Mouse (Mus musculus) limb, embryonic 13.5 days (tissue): ENCODE results near the gene Asb7. TPM values are rescaled to one million over a fixed set of nuclear protein-coding genes. Genes with fewer than 3 reads are reported as not detected.

Experiments
- ATAC-seq: fragments of 200-750 bp; cut with Nextera tagmentation; 2 replicates; pipeline ENCODE4 v1.8.0; 2017; ENCODE audit warnings: low read depth, moderate number of reproducible peaks, moderate TSS enrichment; ENCODE audit not compliant: low FRiP score
- H3K27ac ChIP-seq: fragments of 300-500 bp; sonication (generic); 2 replicates; pipeline ENCODE4 v1.5.1; 2015; ENCODE audit warnings: inconsistent platforms, mild to moderate bottlenecking, moderate library complexity
- H3K27me3 ChIP-seq: fragments of 300-500 bp; sonication (generic); 2 replicates; pipeline ENCODE4 v1.6.1; 2015; ENCODE audit warnings: mild to moderate bottlenecking, inconsistent platforms
- H3K36me3 ChIP-seq: fragments of 300-500 bp; sonication (generic); 2 replicates; pipeline ENCODE4 v1.6.1; 2015; ENCODE audit warnings: inconsistent platforms, mild to moderate bottlenecking, moderate library complexity
- H3K4me1 ChIP-seq: fragments of 300-500 bp; sonication (generic); 2 replicates; pipeline ENCODE4 v1.6.1; 2015; ENCODE audit warnings: inconsistent platforms
- H3K4me2 ChIP-seq: fragments of 300-500 bp; sonication (generic); replicated peaks from 2 replicates; pipeline ENCODE4 v1.6.1; 2015; ENCODE audit warnings: inconsistent platforms, mild to moderate bottlenecking, moderate library complexity
- H3K4me3 ChIP-seq: fragments of 300-500 bp; sonication (generic); 2 replicates; pipeline ENCODE4 v1.5.1; 2015; ENCODE audit warnings: moderate library complexity, mild to moderate bottlenecking, inconsistent platforms
- H3K9ac ChIP-seq: fragments of 300-500 bp; sonication (generic); 2 replicates; pipeline ENCODE4 v1.6.1; 2015; ENCODE audit warnings: mild to moderate bottlenecking, inconsistent platforms
- H3K9me3 ChIP-seq: fragments of 300-500 bp; sonication (generic); 2 replicates; pipeline ENCODE4 v1.6.1; 2016; ENCODE audit warnings: inconsistent platforms
- WGBS: fragments of 180-500 bp; shearing (Covaris S2); methylation state at CpG from one replicate; pipeline ENCODE4 v1.1.7; 2015; 5-methylcytosine and 5-hydroxymethylcytosine counted together
- polyA plus RNA-seq: library from polyadenylated mRNA; unstranded; fragments of >200 nt; fragmentation: Nextera tagmentation; extraction: Ambion mirVana; gene quantifications from 2 replicates; pipeline ENCODE4 v1.2.1, GENCODE M21; 2015

The Asb7 gene
- polyA plus RNA-seq, 1 experiment from 2014 or later = 16.4 TPM

GRCm38 (mm10) chr7:66694467-66694866 lies 5.1 kb upstream of the Asb7 start:
- WGBS = 84% methylated on average over 7 of the region's 7 CpGs
- ATAC-seq = no peak
- Histone ChIP-seq H3K4me1 (peaks cover 4% of the 10 kb centered on the region), H3K36me3 (peaks cover 26% of the 10 kb centered on the region), H3K27ac (no peak overlapping the region), H3K9ac (no peak overlapping the region), H3K27me3 (no peaks in the 10 kb centered on the region), H3K4me2 (no peak overlapping the region), H3K9me3 (no peaks in the 10 kb centered on the region), H3K4me3 (no peak overlapping the region)

GRCm38 (mm10) chr7:66689620-66690360 lies 394 bp upstream of the Asb7 start, which contains the start of gene Lins1:
Gene Lins1 (plus strand): TSS chr7:66689889.
- WGBS = under 1% methylated on average over 52 of the region's 52 CpGs
- Histone ChIP-seq H3K4me3 (peak within 1 kb of the TSS; percentile 75), H3K4me1 (peaks cover 15% of the 10 kb centered on the region), H3K36me3 (peaks cover 9% of the 10 kb centered on the region; the same call in 1 of the 2 replicates), H3K4me2 (peak within 1 kb of the TSS; percentile 97), H3K9me3 (no peaks in the 10 kb centered on the region), H3K27me3 (no peaks in the 10 kb centered on the region), H3K27ac (peak within 1 kb of the TSS; percentile 85), H3K9ac (peak within 1 kb of the TSS; percentile 86)
- ATAC-seq = peak; percentile 99

DNA sequence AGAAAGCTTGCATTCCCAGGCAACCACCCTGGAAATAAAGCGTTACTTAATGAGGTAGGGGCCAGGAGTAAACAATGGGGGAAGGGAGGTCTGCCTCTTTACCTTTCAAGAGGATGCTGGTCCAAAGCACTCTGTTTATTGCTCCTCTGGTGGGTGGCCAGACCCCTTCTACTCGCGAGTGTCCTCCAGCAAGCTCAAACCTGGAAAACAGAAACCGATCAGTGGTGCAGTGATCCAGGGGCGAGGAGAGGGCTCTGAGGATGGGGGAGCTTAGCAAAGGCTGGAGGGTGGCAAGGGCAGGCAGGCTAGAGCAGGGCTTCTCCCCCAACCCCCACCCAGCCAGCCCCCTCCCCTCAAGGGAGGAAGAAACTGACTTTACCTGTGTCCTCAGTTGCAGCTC lies 675 bp downstream of the Asb7 start:
- ATAC-seq = no peak
- 0% methylated on average over 5 of the region's 5 CpGs for WGBS

DNA sequence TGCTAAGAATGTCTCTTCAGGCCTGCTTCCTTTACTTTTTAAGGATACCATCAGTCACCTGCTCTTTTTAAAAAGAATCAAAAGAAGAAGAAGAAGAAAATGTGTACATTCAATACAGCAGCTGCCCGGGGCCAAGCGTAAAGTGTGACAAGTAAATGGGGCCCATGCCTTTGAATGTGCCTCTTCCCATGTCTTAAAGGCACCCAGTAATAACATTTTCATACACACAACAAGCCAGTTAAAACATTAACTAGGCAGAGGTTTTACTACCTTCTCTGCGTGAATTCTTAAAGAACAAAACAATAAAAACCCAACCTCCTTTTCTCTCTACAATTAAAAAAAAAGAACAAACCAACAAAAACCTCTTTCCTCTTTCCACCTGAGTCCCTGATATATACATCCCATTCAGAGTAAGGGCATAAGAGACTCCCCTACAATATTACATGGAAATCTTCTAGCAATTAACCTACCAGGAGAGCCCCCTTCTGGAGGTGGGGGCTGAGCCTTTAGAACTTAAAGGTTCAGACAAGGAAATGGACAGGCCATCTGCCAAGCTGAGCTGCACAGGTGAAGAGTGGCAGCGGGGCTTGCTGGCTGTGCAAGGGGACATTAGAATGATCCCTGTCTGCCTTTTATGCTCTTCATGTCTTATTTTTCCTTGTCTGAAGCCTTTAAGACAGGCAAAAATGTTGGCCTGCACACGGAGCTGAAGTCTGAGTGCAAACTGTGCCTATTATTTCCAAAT lies 7.1 kb downstream of the Asb7 start:
- Histone ChIP-seq H3K27ac (no peak overlapping the region), H3K4me1 (no peaks in the 10 kb centered on the region), H3K27me3 (no peaks in the 10 kb centered on the region), H3K9ac (no peak overlapping the region), H3K36me3 (peaks cover 64% of the 10 kb centered on the region), H3K4me2 (no peak overlapping the region), H3K9me3 (no peaks in the 10 kb centered on the region), H3K4me3 (no peak overlapping the region)
- ATAC-seq = no peak
- WGBS = 86% methylated on average over 5 of the region's 5 CpGs

More for the DNA sequence above, 675 bp downstream of the Asb7 start:
- Histone ChIP-seq H3K27me3 (no peaks in the 10 kb centered on the region), H3K9me3 (no peaks in the 10 kb centered on the region), H3K4me1 (peaks cover 15% of the 10 kb centered on the region), H3K9ac (peak overlapping the region; percentile 86), H3K36me3 (peaks cover 15% of the 10 kb centered on the region), H3K27ac (no peak overlapping the region), H3K4me3 (peak overlapping the region; percentile 75), H3K4me2 (peak overlapping the region; percentile 97)

DNA sequence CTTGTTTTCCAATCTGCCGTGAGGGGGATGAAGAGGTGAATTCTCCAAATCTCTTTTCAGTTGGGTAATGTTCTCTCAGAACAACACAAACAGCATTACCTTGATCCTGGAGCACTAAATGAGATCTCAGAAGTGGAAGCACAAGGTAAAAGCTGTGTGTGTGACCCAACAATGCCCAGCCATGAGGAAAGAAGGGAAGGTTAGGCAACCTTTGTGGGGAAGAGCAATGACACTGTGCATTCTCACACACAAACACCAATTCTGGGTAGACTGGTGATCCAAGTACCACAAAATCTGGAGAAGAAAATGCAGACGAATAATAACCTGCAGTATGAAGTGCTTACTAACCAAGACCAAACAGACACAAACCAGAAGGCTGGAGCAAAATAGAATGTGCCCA lies 13.6 kb downstream of the Asb7 start:
- H3K4me1 ChIP-seq = no peaks in the 10 kb centered on the region
- H3K9me3 ChIP-seq = no peaks in the 10 kb centered on the region
- no peak overlapping the region for H3K4me3 ChIP-seq
- peaks cover 95% of the 10 kb centered on the region for H3K36me3 ChIP-seq
- 92% methylated on average over 2 of the region's 2 CpGs for WGBS
- H3K27ac ChIP-seq = no peak overlapping the region
- H3K27me3 ChIP-seq = no peaks in the 10 kb centered on the region
- H3K4me2 ChIP-seq = no peak overlapping the region
- no peak overlapping the region for H3K9ac ChIP-seq
- ATAC-seq = no peak

DNA sequence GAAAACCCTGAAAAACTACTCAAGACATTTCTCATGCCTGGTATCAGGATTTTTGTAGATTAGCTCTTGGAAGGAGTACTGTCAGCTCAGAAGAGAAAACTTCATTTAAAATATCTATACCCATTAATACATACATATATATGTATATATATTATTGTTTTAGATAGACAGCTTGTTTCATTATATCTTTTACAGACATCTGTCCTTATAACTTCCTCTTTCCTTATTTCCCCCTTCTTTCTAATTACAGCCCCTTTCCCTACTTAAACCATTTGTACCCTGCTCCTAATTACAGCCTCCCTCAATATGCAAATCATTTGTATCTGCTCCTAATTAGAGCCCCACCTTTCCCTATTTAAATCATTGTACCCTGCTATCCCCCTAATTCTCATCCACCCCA lies 22.3 kb downstream of the Asb7 start:
- no peak overlapping the region for H3K9ac ChIP-seq
- no peaks in the 10 kb centered on the region for H3K4me1 ChIP-seq
- no peak overlapping the region for H3K27ac ChIP-seq
- peaks cover 42% of the 10 kb centered on the region for H3K36me3 ChIP-seq
- ATAC-seq = no peak
- no peak overlapping the region for H3K4me3 ChIP-seq
- no peak overlapping the region for H3K4me2 ChIP-seq
- H3K9me3 ChIP-seq = peaks cover 7% of the 10 kb centered on the region; the same call in 1 of the 2 replicates
- H3K27me3 ChIP-seq = no peaks in the 10 kb centered on the region

DNA sequence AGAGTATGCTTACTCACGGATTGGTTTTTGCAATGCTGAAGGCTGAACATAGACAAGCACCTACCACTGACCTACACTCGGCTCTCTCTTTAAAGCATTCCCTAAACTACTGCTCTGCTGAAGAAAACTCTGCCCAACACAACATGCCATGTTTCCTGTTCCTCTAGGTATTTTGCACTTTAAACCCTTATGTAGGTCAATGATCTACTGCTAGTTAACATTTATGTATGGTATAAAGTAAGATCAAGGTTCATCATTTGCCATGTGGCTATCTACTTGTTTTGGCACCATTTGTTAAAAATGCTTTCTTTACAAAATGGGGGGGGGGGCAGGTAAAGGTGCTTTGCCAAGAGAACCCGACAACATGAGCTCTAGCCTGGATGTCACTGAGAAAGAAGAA lies 25.8 kb downstream of the Asb7 start:
- no peak overlapping the region for H3K4me3 ChIP-seq
- 95% methylated on average over 3 of the region's 3 CpGs for WGBS
- H3K9ac ChIP-seq = no peak overlapping the region
- ATAC-seq = no peak
- H3K4me1 ChIP-seq = no peaks in the 10 kb centered on the region
- H3K36me3 ChIP-seq = peaks cover 39% of the 10 kb centered on the region
- H3K27me3 ChIP-seq = no peaks in the 10 kb centered on the region
- no peak overlapping the region for H3K4me2 ChIP-seq
- no peak overlapping the region for H3K27ac ChIP-seq
- peaks cover 5% of the 10 kb centered on the region; the same call in 1 of the 2 replicates for H3K9me3 ChIP-seq

GRCm38 (mm10) chr7:66661572-66661971 lies 27.8 kb downstream of the Asb7 start:
- 21% methylated on average over 8 of the region's 8 CpGs for WGBS

GRCm38 (mm10) chr7:66660972-66661371 lies 28.4 kb downstream of the Asb7 start:
- Histone ChIP-seq H3K9me3 (no peaks in the 10 kb centered on the region), H3K27me3 (no peaks in the 10 kb centered on the region), H3K4me2 (no peak overlapping the region), H3K4me1 (no peaks in the 10 kb centered on the region), H3K36me3 (peaks cover 51% of the 10 kb centered on the region), H3K4me3 (no peak overlapping the region), H3K9ac (no peak overlapping the region), H3K27ac (no peak overlapping the region)
- 86% methylated on average over 8 of the region's 8 CpGs for WGBS
- ATAC-seq = no peak

More at GRCm38 (mm10) chr7:66661572-66661971, 27.8 kb downstream of the Asb7 start:
- ATAC-seq = no peak
- H3K9ac ChIP-seq = no peak overlapping the region
- no peaks in the 10 kb centered on the region for H3K9me3 ChIP-seq
- H3K4me3 ChIP-seq = peak overlapping the region; percentile 21; the same call in 1 of the 2 replicates
- H3K4me2 ChIP-seq = peak overlapping the region; percentile 33; the same call in 1 of the 2 replicates
- H3K36me3 ChIP-seq = peaks cover 49% of the 10 kb centered on the region
- no peaks in the 10 kb centered on the region for H3K4me1 ChIP-seq
- H3K27ac ChIP-seq = no peak overlapping the region
- no peaks in the 10 kb centered on the region for H3K27me3 ChIP-seq

GRCm38 (mm10) chr7:66660291-66660690 lies 29.1 kb downstream of the Asb7 start:
- Histone ChIP-seq H3K27me3 (no peaks in the 10 kb centered on the region), H3K27ac (no peak overlapping the region), H3K36me3 (peaks cover 54% of the 10 kb centered on the region), H3K4me3 (no peak overlapping the region), H3K9me3 (no peaks in the 10 kb centered on the region), H3K4me1 (no peaks in the 10 kb centered on the region), H3K9ac (no peak overlapping the region), H3K4me2 (no peak overlapping the region)
- ATAC-seq = no peak
- 85% methylated on average over 7 of the region's 7 CpGs for WGBS

- no peak for ATAC-seq
- Histone ChIP-seq H3K9me3 (no peaks in the 10 kb centered on the region), H3K4me2 (no peak overlapping the region), H3K36me3 (peaks cover 82% of the 10 kb centered on the region), H3K9ac (no peak overlapping the region), H3K27me3 (no peaks in the 10 kb centered on the region), H3K4me3 (no peak overlapping the region), H3K4me1 (peaks cover 13% of the 10 kb centered on the region; the same call in 1 of the 2 replicates), H3K27ac (no peak overlapping the region)
- WGBS = 90% methylated on average over 9 of the region's 9 CpGs
These were observed 33.9 kb downstream of the Asb7 start for GRCm38 (mm10) chr7:66655471-66655870.

DNA sequence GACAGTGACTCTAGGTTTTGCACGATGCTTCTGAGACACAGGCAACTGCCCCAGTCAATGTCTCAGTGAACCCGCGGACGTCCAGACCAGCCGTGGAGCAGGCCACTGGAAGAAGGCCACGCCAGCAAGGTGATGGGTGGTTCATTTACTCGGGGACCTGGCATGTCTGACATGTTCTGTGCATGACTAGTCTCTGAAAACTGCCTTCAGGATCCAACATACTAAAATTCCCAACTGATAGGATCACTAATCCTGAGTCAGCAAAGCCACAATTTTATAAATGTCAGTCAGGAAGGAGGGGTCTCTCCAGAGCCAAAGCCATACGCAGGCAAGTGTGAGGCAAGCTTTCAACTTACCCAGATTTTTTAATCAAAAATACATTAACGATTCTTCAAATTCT lies 35.8 kb downstream of the Asb7 start:
- H3K27ac ChIP-seq = no peak overlapping the region
- no peak overlapping the region for H3K4me2 ChIP-seq
- ATAC-seq = no peak
- 89% methylated on average over 9 of the region's 9 CpGs for WGBS
- peaks cover 74% of the 10 kb centered on the region for H3K36me3 ChIP-seq
- H3K27me3 ChIP-seq = no peaks in the 10 kb centered on the region
- H3K4me1 ChIP-seq = peaks cover 13% of the 10 kb centered on the region; the same call in 1 of the 2 replicates
- no peak overlapping the region for H3K4me3 ChIP-seq
- peak overlapping the region; percentile 31; the same call in 1 of the 2 replicates for H3K9ac ChIP-seq
- H3K9me3 ChIP-seq = no peaks in the 10 kb centered on the region
